Mouse (Mus musculus): ENCODE data around the gene Slc25a16.
"Not testable (repeated sequence)": the region's sequence is repeated elsewhere in the genome, so short reads cannot be mapped to it uniquely, and the experiment has no call there.

Gene Slc25a16

DNA sequence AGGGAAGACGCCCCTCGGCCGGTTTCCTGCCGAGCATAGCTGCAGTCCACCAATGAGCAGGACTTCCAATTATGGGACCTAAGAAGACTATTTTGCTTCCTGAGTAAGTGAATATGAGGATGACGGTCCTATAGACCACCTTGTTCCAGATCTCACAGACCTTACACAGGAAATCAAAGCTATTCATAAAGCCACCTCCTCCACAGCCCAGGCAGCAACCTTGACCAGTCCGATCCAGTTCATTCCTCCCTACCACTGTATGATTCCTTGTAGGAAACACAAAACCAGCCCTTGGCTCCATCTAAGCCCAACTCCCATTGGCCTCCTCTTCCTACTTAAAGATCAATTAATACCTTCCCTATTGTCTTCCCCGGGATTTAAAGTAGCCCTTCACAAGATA is 14.1 kb upstream of the Slc25a16 start:
- DNase-seq: no peak

DNA sequence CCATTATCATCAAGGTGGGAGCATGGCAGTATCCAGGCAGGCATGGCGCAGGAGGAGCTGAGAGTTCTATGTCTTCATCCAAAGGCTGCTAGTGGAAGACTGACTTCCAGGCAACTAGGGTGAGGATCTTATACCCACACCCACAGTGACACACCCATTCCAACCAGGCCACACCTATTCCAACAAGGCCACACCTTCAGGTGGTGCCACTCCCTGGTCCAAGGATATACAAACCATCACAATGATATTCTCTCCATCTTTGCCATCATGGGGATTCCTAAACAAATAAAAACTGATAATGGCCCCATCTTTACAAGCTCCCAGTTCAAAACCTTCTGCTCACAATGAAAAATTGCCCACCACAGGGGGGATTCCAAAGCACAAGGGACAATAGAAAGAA is 11.5 kb upstream of the Slc25a16 start, which contains the start of gene Tet1:
Gene Tet1 (minus strand): TSS at position 101 of the 400 bp plus-strand sequence.
- DNase-seq: not testable (repeated sequence)

DNA sequence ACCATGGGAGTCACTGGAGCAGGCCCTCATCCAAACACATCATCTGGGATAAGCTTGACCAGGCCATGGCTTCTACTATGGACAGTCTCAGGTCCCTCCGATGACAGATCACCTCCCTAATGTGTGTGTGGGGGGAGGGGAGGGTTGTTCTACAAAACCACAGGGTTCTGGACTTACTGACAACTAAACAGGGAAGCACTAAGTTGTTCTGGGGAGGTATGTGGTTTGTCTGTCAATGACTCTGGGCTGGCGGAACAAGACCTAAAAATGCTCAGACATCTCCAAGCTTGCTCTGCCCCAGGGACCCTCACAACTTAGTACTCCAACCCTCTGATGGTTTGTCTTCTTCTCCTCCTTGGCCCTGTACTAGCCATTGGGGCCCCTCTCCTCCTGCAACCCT is 9.3 kb upstream of the Slc25a16 start:
- no peak for DNase-seq

DNA sequence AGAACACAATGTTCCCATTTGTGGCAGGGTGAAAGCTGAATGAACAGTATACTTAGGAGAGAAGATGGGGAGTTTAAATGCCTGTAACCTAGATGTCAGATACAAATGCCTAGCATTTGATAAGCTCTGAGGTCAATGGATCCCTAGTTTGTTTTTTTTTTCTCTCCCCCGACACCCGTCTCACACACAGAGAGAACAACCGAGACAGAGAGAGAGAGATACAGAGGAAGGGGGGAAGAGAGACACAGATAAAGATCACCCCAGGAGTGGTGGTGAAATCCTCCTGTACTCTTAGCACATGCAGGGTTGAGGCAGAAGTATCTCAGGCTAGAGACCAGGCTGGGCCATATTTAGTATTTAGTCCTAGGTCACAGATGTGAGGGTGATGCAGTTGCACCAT is 1.4 kb upstream of the Slc25a16 start:
- DNase-seq: no peak

DNA sequence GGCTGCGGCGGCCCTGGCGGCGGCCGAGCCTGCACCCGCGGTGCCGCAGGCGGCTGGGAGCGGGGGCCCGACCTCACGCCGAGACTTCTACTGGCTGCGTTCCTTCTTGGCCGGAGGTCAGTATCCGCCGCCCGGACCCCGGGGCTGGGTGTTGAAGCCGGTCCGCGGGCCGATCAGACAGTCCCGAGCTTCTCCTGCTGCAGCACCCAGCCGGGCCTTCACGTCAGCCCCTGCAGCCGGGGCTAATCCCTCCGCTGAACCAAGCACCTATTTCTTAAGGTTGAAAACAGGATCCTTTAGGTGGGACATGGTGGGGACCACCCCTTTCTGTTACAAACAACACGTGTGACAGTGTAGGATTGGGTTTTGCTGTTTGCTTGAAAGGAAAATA is 328 bp downstream of the Slc25a16 start:
- no peak for DNase-seq

DNA sequence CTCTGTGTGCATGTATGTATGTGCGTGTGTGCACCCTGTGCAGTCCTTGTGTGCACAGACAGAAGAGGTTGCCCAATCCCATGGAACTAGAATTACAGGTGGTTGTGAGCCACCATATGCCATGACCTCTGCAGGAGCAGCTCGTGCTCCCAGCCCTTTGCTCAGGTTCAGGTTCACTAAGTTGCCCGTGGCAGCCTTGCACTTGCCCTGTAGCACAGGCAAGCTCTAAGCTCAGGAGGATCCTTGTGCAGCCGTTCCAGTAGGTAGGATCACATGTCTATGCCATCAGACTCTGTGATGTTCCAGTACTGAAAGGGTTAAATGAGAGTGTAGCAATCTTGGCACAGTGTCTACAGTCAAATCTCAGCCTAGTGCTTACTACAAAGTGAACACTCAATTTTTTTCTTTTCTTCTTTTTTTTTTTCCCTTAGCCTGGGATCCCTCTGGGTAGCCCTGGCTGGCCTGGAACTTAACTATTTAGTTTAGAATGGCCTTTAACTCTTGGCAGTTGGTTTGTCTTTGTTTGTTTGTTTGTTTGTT is 3.7 kb downstream of the Slc25a16 start:
- DNase-seq: no peak

DNA sequence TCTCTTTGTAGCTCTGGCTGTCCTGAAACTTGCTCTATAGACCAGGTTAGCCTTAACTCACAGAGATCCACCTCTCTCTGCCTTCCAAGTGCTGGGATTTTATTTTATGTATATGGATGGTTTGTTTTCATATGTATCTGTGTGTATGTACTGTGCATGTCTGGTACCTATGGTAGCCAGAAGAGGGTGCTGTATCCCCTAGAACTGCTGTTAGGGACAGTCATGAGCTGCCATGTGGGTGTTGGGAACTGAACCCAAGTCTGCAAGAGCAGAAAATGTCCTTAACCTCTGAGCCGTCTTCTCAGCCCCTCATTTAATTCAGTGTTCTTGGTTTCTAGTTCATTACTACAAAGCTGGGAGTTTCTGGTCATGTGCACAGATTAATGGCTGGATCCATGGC is 11.9 kb downstream of the Slc25a16 start:
- no peak for DNase-seq

DNA sequence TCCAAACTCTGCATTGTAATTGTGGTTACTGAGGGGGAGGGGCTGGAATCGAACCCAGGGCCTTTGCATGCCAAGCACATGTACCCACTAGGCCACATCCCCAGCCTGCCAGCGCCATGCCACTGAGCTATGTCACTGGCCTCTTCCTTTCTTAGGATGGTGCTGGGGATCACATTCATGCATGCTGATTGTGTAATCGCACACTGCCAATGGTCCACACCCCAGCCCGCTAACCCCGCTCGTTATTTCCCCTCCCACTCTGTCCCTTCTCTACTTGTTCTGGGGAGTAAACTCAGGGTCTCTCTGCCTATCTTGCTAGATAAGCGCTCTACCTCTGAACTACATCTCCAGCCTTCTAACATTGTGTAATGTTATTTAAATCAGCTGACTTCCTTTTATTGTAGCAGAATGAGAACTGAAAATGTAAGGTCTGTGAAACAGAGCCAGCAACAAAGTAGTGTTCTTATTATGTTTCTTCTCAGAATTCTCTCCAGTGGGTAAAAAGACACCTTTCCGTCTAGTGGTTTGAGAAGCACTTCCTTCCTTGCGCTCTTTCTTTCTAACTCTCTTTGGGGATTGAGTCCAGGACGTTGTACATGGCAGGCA is 24.6 kb downstream of the Slc25a16 start:
- DNase-seq: no peak

DNA sequence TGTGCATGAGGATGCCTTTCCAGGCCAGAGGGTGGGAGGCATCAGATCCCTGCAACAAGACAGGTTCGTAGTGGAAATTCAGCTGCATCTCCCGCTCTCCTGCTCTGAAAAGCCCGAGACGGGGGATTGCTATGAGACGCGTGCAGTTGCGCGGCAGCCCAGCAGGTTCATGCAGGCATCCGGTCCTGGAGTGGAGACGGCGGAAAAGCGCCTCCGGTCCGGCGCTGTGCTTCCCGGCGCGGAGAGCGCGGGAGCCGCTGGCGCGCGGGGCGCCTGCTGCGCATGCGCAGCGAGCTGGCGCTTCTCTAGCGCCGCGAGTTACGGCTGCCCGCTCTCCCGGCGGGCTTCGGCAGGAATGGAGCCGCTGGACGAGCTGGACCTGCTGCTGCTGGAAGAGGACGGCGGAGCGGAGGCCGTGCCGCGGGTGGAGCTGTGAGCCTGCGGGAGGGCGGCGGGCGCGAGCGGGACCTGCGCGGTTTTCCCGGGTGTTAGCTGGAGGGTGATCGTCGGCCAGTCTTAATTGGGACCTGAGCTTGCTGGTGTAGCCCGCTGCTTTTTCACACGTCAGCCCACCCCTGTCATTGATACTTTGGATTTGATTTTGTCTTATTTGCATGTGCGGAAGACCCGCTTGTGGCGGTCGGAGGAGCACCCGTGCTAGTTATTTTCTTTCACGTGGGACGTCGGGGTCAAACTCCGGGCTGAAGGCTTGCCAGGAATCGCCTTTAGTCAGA is 26.5 kb downstream of the Slc25a16 start, which contains the start of gene Dna2:
Gene Dna2 (plus strand): TSS at position 289 of the 734 bp plus-strand sequence.
- DNase-seq: peak; percentile 74

DNA sequence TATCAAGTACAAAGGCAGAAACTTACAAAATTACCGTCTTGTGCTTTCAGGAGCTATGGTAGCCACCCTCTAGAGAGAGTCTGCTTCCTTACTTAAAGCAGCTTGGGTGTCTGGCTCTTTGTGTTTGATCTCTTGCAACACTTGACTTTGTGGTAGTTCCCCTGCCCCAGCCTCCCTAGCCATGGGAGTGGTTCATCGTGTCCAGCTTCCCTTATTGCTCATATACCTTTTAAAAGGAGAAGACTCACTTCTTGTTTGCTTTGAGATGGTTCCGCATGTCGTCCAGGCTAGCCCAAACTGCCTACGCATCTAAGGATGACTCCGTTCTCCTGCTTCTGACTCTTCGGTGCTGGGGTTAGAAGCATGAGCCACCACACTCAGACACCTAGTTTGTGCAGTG is 28.1 kb downstream of the Slc25a16 start:
- DNase-seq: no peak

DNA sequence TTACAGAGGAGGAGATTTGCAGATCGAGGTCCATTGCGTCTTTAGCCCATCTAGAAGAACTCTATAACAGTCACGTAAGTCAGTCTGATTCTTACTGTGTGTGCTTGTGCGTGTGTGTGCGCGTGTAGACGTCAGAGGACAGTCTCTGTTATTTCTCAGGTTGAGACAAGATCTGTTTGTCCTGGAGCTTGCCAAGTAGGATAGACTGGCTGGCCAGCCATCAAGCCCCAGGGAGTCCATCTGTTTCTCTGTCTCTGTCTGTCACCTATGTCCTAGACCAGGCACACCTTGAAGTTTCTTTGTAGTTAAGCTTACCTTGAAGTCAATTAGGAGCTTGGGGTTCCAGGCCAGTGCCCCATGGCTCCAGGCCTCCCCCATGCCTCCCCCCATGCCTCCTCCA is 43.5 kb downstream of the Slc25a16 start:
- DNase-seq: peak; percentile 59

DNA sequence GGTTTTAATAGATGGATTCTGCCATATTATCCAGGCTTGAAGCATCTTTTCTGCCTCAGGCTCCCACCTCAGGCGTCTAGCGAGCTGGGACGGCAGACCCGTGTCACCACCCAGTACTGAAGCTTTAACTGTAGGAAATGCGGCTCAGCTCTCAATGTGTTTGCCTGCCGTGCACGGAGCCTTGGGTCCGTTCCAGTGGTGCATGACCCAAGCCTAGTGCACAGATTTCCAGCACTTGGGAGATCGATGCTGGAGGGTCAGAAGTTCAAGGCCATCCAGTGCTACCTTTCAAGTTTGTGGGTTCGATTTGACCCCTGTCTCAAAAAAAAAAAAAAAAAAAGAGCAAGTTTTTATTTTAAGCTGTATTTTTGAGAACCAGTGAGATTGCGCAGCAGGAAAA is 45.4 kb downstream of the Slc25a16 start:
- DNase-seq: no peak

DNA sequence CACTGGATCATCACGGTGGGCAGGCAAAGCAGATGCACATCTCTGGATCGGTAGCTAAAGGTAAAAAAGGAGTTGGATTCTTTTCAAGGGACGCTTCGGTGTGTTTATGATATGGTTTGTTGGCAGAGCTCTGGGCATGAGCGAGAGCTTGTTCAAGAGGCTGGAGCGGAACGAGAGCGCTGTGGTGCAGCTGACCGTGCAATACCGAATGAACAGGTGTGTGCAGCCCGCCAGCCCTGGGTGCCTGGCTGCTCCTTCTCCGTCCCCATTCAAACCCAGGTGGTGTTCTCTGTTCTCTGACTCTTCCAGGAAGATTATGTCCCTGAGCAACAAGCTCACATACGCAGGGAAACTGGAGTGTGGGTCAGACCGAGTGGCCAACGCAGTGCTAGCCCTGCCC is 45.9 kb downstream of the Slc25a16 start:
- DNase-seq: no peak

DNA sequence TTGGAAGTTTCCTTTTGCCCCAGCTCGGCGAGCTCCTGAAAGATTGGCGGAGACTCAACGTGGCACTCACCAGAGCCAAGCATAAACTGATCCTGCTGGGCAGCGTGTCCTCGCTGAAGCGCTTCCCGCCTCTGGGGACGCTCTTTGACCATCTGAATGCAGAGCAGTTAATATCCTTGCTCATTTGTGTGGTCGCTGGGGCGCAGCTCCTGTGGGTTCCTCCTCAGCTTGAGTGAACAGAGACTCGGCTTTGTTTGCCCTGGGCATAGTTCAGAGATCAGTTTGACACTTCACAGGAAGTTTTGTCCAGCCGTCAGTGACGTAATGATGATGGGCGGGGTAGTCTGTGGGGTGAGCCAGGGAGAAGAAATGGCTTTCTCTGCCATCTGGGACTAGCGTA is 51.4 kb downstream of the Slc25a16 start:
- DNase-seq: peak; percentile 23

DNA sequence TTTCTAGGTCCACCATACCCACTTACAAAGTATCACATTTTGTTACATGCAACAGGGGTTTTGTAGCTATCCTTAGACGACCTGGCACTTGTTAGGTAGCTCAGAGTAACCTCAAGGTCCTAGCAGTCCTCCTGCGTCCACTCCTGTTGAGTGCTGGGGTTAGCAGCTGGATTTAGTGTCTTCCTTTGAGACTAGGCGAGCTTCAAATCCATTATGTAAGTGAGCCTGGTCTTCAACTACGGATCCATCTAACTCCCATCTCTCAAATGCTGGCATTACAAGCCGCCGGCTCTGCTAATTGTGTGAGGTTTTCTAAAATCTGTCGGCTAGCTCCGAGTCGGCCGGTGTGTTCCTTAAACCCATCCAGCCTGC is 59.2 kb downstream of the Slc25a16 start:
- DNase-seq: no peak

DNA sequence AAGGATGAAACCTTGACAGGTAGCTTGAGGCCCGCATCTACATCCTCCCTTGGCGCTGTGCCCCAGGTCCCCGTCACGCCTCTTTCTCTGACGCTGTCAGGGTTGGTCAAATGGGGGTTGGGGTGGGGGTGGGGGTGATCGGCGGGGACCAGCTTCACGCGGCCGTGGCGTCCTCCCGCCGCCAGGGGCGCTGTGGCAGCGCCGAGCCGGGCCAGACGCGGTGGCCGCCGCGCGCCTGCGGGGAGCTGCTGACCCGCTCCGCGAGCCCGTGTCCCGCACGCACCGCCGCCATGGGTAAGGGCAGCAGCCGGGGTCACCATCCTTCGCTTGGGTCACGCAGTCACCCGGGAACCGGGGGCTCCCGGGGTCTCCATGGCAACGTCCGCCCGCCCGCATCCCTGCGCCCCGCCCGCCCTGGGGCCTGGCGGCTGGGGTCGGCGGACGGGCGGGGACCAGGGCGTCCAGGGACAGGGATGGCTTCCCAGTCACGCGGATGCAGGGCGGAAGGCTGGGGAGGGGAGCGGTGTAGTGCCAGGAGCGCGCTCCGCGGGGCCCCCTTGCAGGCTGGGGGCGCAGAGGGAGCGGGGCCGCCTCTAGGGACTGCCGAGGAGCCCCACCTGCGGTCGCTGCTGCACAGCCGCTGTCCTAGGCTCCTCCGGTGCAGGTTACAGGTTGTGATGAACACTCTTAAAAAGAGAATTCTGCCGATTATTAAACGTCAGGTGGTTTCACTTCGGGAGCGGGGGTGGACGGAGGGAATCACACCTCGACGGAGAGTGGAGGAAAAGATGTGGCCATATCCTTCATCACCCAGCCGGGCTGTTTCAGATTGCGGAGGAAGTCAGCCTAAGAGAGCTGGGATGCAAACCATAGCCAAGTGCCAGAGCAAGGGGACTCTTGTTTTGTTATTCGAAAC is 59.9 kb downstream of the Slc25a16 start, which contains the start of gene Rufy2:
Gene Rufy2 (plus strand): TSS at position 185 of the 916 bp plus-strand sequence.
- peak; percentile 95 for DNase-seq

DNA sequence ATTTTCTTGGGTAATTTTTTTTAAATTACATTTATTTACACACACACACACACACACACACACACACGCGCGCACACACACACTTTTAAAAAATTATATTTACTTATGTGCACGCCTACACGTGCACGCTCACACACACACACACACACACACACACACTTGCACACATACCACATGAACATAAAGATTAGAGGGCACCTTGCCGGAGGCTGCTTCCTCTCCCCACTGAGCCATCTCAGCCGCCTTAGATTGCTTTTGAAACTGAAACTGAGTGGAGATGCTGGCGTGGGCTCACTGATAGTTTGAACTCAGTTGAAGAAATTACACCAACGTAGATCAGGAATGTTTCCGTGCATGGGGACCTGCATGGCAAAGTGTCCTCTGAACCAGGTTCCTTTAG is 63.6 kb downstream of the Slc25a16 start:
- DNase-seq: no peak

DNA sequence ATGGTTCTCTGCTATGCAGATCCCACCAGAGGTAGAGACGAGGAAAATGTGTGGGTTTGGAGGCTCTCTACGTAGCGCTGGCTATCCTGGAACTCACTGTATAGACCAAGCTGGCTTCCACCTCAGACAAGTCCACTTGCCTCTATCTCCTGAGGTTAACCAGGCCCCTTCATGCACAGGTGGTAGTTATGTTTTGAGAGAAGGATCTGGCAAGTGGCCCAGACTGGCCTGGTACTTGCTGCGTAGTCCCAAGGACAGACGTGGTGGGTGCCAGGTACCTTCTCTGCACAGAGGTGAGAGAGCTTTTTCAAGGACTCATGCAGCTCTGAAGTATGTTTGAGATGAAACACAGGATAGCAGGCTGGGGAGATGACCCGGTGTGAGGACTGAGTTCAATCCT is 64.1 kb downstream of the Slc25a16 start:
- no peak for DNase-seq

DNA sequence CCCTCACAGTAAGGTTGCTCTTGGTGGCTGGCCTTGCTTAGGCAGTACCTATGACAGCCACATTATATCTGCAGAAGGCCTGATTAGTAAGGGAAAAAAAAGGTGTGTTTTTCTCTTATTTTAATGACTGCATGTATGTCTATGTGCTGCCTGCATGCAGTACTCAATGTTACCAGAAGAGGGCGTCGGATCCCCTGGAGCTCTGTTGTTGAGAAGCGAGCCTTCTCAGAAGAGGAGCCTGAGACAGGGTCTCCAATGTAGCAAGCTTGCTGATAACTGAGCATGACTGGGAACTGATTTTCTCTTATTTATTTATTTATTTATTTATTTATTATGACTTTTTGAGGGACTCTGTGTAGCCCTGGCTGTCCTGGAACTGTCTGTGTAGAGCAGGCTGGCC is 66.9 kb downstream of the Slc25a16 start:
- DNase-seq: no peak

DNA sequence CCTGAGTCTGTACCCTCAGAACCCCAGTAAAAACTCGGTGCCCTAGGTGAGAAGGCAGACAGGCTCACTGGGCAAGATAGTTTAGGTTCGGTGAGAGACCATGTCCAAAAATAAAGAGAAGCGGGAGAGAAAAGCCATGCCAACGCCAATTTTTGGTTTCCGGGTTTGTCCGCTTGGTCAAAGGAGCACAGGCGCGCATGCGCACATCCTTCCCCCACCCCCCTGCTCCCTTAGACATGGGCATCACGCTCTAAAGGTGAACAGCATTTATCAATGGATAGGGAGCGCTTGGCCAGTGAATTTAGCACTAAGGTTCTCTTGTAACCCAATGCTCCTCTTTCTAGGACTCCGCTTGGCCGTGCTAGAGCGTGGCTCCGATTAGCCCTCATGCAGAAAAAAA is 70.2 kb downstream of the Slc25a16 start:
- DNase-seq: no peak

DNA sequence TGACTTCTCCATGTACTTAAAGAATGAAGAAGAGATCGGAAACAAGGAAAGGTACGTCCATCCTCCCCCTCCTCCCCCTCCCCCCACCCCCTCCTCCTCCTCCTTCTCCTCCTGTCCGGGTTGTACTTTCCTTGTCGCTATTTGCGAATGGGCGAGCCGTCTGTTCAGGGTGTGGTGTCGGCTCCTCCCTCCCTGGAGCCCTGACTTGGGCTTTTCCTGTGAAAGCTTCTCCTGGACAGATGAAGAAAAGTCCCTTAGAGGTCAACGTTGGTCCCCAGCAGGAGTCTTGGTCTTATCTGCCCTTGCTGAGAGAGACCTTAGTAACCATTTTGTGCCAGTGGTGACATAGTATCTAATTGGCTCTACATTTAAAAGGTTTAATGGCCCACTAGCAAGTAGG is 73.6 kb downstream of the Slc25a16 start:
- no peak for DNase-seq
